Mouse (Mus musculus) forebrain, postnatal 0 days (tissue): ENCODE data around the gene Rp9. TPM values are rescaled to one million over a fixed set of nuclear protein-coding genes. Genes with fewer than 3 reads are reported as not detected.

Experiments
- ATAC-seq: fragments of 200-750 bp; cut with Nextera tagmentation; 2 replicates; pipeline ENCODE4 v1.8.0; 2017; ENCODE audit warnings: mild to moderate bottlenecking, moderate library complexity
- DNase-seq: peaks from one replicate; pipeline ENCODE4 v3.0.0-alpha.2; 2015
- H3K27ac ChIP-seq: fragments of 300-500 bp; sonication (generic); 2 replicates; pipeline ENCODE4 v1.5.1; 2014; ENCODE audit warnings: low read depth, mild to moderate bottlenecking, antibody characterized with exemption, low read length, moderate library complexity, mixed read lengths
- H3K27me3 ChIP-seq: fragments of 300-500 bp; sonication (generic); 2 replicates; pipeline ENCODE4 v1.6.1; 2014; ENCODE audit warnings: mild to moderate bottlenecking, low read length, mixed read lengths; ENCODE audit not compliant: insufficient read depth
- H3K36me3 ChIP-seq: fragments of 300-500 bp; sonication (generic); 2 replicates; pipeline ENCODE4 v1.6.1; 2014; ENCODE audit warnings: mild to moderate bottlenecking, moderate library complexity; ENCODE audit not compliant: insufficient read depth
- H3K4me1 ChIP-seq: fragments of 300-500 bp; sonication (generic); 2 replicates; pipeline ENCODE4 v1.6.1; 2014; ENCODE audit warnings: antibody characterized with exemption; ENCODE audit not compliant: insufficient read depth
- H3K4me2 ChIP-seq: fragments of 300-500 bp; sonication (generic); 2 replicates; pipeline ENCODE4 v1.6.1; 2014; ENCODE audit warnings: low read depth, mild to moderate bottlenecking, moderate library complexity
- H3K4me3 ChIP-seq: fragments of 300-500 bp; sonication (generic); 2 replicates; pipeline ENCODE4 v1.5.1; 2014; ENCODE audit warnings: low read depth, low read length, mixed read lengths
- H3K9ac ChIP-seq: fragments of 300-500 bp; sonication (generic); 2 replicates; pipeline ENCODE4 v1.6.1; 2014; ENCODE audit warnings: mild to moderate bottlenecking
- H3K9me3 ChIP-seq: fragments of 300-500 bp; sonication (generic); 2 replicates; pipeline ENCODE4 v1.6.1; 2016; ENCODE audit warnings: low read length
- CTCF ChIP-seq: sonication (generic); IDR thresholded peaks from 2 replicates; pipeline ENCODE4 v1.5.1; 2016; ENCODE audit warnings: antibody characterized with exemption, control low read depth, low read depth
- WGBS: fragments of 180-500 bp; shearing (Covaris S2); extraction: QIAGEN DNeasy Blood & Tissue Kit; methylation state at CpG from one replicate; pipeline ENCODE4 v1.1.7; 2014; 5-methylcytosine and 5-hydroxymethylcytosine counted together
- polyA plus RNA-seq: library from polyadenylated mRNA; unstranded; fragments of >200 nt; fragmentation: Nextera tagmentation; extraction: Ambion mirVana; gene quantifications from 2 replicates; pipeline ENCODE4 v1.2.1, GENCODE M21; 2015
- total RNA-seq: library from RNA; depleted of rRNA; stranded (reverse); fragments of >200 nt; gene quantifications from 2 replicates; pipeline ENCODE4 v1.2.3, GENCODE M21; 2014

Gene Rp9
- total and polyA plus RNA-seq, 2 experiments from 2014 or later: 80.2 TPM

DNA sequence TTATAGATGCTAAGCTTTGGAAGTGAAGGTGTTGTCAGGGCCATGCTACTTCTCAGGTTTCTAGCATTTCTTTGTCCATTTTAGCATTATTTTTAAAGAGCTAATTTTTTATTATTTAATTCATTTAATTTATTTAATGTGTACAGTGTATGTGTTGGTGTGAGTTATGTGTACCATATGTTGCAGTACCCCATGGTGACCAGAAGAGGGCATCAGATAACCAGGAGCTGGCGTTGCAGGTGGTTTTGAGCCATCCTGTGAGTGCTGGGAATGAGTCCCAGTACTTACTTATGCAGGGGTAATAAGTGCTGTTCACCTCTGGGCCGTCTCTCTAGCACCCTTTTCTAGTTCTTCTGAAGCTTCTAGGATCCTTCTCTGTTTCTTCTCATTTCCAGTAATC is 25.6 kb upstream of the Rp9 start:
- no peak for DNase-seq
- TF ChIP-seq CTCF: peak; percentile 30
- Histone ChIP-seq H3K36me3 (peaks cover 5% of the 10 kb centered on the region), H3K9ac (no peak overlapping the region), H3K27ac (no peak overlapping the region), H3K4me1 (no peaks in the 10 kb centered on the region), H3K9me3 (no peaks in the 10 kb centered on the region), H3K27me3 (no peaks in the 10 kb centered on the region), H3K4me3 (no peak overlapping the region), H3K4me2 (no peak overlapping the region)
- 88% methylated on average over 2 of the region's 2 CpGs for WGBS
- ATAC-seq: no peak

DNA sequence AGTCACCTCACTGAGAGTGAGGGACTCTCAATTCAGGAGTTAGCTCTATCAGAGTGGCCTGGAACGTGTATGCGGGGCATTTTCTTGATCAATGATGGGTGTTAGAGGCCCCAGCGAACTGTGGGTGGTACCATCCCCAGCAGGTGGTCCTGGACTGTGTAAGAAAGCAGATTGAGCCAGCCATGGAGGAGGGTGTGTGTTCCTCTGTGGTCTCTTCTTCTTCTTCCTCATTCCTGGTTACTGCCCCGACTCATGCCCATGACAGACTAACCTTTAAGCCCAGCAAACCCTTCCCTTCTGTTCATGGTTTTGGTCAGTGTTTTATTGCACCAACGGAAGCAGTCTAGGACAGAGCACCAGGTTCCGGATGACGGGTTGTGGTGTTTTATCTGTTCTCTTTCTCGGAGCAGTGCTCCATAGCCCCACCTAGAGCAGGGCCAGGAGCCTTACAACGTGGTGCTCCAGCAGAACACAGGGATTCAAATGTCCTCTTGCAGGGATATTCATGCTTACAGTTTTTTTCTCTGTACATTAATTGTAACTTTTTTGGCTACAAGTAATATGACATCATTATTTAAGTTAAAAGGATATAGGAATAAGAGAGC is 24.8 kb upstream of the Rp9 start:
- WGBS: 87% methylated on average over 9 of the region's 9 CpGs
- Histone ChIP-seq H3K4me1 (no peaks in the 10 kb centered on the region), H3K27me3 (no peaks in the 10 kb centered on the region), H3K36me3 (peaks cover 5% of the 10 kb centered on the region), H3K9me3 (no peaks in the 10 kb centered on the region), H3K4me3 (no peak overlapping the region), H3K4me2 (no peak overlapping the region), H3K9ac (no peak overlapping the region), H3K27ac (no peak overlapping the region)
- DNase-seq: no peak
- TF ChIP-seq CTCF: no peak
- ATAC-seq: no peak

DNA sequence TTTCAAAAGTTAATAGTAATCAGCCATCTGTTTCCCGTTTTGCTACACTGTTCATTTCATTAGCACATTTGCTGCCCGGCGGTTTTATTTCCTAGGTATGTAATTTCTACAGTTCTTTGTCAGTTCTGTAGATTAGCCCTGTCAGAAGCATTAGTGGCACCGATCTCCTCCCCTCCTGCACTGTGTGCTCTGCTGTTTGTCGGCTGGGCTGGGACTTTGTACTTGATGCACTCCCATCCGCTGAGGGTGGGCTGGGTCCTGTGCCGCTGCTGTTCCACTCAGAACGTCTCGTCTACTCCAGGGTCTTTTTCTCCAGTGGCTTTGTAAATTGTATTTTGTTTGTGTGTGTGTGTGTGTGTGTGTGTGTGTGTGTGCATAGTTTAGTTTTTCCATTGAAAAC is 19.4 kb upstream of the Rp9 start:
- DNase-seq: no peak
- ATAC-seq: no peak
- TF ChIP-seq CTCF: no peak
- H3K4me2 ChIP-seq: no peak overlapping the region
- H3K9me3 ChIP-seq: no peaks in the 10 kb centered on the region
- no peak overlapping the region for H3K4me3 ChIP-seq
- no peaks in the 10 kb centered on the region; the same call in 1 of the 2 replicates for H3K36me3 ChIP-seq
- H3K9ac ChIP-seq: no peak overlapping the region
- 51% methylated on average over 9 of the region's 9 CpGs for WGBS
- no peaks in the 10 kb centered on the region for H3K27me3 ChIP-seq
- H3K4me1 ChIP-seq: no peaks in the 10 kb centered on the region
- H3K27ac ChIP-seq: no peak overlapping the region

DNA sequence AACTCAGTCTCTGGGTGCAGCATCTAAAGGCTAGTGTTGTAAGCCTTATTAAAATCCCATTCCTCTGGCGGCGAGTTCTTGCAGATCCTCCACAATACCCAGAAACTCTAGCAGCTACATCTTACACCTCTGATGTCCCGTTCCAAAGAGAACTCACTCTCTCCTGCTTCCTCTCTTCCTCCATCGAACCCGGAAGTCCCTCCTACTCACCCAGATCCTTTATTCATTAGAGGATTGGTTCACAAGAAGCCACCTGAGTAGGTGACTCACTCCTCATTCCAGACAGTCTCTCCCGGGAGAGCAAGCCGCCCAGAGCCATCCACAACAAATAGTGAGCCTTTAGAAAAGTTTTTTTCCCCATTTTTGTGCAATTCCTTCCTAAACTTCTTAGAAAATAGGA is 16.7 kb upstream of the Rp9 start:
- Histone ChIP-seq H3K9ac (no peak overlapping the region), H3K4me3 (no peak overlapping the region), H3K27ac (no peak overlapping the region), H3K27me3 (no peaks in the 10 kb centered on the region), H3K36me3 (no peaks in the 10 kb centered on the region), H3K4me2 (no peak overlapping the region), H3K9me3 (no peaks in the 10 kb centered on the region), H3K4me1 (no peaks in the 10 kb centered on the region)
- 92% methylated on average over 7 of the region's 7 CpGs for WGBS
- no peak for TF ChIP-seq CTCF
- DNase-seq (no peak), ATAC-seq (no peak)

DNA sequence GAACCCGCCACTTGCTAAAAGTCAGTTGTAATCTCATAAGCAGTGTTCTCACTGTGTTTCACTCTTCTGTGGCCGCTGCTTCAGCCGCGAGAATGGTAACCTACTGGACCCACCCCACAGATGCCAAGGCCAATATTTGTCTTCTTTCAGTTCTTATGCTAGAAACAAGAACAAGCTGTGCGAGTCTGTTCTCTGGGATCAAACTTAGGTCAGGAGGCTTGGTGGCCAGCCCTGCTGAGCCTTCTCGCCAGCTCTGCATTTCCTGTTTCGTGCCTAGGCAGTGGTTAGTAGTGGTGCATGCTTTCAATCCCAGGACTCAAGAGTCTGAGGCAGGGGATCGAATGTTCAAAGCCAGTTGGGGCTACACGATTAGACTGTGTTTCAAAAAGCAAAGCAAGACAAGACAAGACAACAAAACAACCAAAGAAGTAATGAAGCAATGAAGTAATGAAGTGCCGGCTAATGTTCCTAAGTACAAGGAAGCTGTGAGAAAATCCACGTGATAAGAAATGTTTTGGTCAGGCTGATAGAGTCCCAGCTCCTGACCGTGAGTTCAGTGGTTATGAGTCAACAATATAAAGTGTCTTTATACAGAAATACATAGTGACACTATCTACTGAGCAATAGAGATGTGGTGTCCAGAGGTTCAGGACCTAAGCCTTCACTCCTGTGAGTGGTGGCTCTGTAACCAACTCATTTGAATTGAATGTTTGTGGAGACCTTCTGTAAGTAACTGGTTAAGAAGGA is 15.2 kb upstream of the Rp9 start:
- no peaks in the 10 kb centered on the region for H3K4me1 ChIP-seq
- DNase-seq (no peak), ATAC-seq (no peak)
- H3K27me3 ChIP-seq: no peaks in the 10 kb centered on the region
- H3K9me3 ChIP-seq: no peaks in the 10 kb centered on the region
- H3K9ac ChIP-seq: no peak overlapping the region
- no peak overlapping the region for H3K4me2 ChIP-seq
- no peak overlapping the region for H3K27ac ChIP-seq
- 93% methylated on average over 12 of the region's 12 CpGs for WGBS
- no peaks in the 10 kb centered on the region for H3K36me3 ChIP-seq
- H3K4me3 ChIP-seq: no peak overlapping the region
- TF ChIP-seq CTCF: no peak

DNA sequence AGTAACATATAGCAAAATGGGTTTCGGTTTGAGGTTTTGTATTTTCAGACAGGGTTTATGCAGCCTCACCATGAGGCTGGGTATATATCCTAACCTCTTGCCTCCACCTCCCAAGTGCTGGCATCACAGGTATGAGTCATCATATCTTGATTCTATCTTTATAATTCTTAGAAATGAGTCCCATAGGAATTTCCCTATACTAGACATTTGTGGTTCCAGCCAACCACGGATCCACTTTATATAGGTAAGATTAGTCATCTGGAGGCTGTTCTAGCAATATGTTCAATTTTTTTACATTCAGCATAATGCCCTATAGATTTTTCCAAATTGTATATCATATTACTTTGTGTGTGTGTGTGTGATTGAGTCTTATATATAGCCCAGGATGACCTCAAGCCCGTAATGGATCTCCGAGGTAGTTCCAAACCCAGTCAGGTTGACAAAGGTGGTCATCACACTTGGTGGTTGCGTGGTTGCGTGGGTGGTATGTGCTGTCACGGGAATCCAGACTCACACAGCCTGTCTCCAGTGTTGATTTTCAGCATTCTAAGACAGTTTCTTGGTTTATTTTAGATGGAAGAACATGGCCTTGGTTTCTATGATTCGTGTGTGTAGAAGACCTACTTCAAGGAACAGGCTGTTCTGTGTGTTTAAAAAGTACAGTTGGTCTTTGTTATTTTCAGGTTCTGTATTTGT is 14.5 kb upstream of the Rp9 start:
- ATAC-seq (no peak), DNase-seq (no peak)
- Histone ChIP-seq H3K36me3 (no peaks in the 10 kb centered on the region), H3K4me2 (no peak overlapping the region), H3K9ac (no peak overlapping the region), H3K9me3 (no peaks in the 10 kb centered on the region), H3K4me3 (no peak overlapping the region), H3K27ac (no peak overlapping the region), H3K27me3 (no peaks in the 10 kb centered on the region), H3K4me1 (no peaks in the 10 kb centered on the region)
- no peak for TF ChIP-seq CTCF
- 96% methylated on average over 8 of the region's 8 CpGs for WGBS

DNA sequence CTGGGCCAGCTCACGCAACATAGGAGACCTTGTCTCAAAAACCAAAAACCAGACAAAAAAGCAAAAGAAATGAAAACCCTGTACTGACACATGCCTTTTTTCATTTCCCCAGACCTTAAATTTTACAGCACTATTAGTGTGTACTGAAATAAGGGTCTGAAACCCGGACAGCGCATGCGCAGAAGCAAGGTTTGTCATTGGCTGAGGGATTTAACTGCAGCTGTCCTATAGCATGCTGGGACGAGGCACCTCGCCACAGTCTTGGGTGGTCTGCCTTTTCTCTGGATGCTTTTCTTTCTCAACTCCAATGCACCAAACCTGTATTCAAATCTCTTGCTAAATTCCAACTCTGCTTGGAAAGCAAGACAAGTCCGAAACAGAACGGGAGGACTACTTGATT is 9.4 kb upstream of the Rp9 start:
- Histone ChIP-seq H3K4me1 (no peaks in the 10 kb centered on the region), H3K9me3 (no peaks in the 10 kb centered on the region), H3K4me2 (no peak overlapping the region), H3K9ac (no peak overlapping the region), H3K27ac (no peak overlapping the region), H3K4me3 (no peak overlapping the region), H3K27me3 (no peaks in the 10 kb centered on the region), H3K36me3 (no peaks in the 10 kb centered on the region)
- 90% methylated on average over 8 of the region's 8 CpGs for WGBS
- ATAC-seq: no peak
- DNase-seq: no peak
- no peak for TF ChIP-seq CTCF
